Mouse (Mus musculus) CD8-positive naive resting alpha-beta T cell, adult 2 months (primary cell): ENCODE results near the gene Clca3a1.
"Not testable (repeated sequence)": the region's sequence is repeated elsewhere in the genome, so short reads cannot be mapped to it uniquely, and the experiment has no call there.

Source experiments
- DNase-seq, 2 experiments: peaks; one replicate each; pipeline ENCODE4 v3.0.0; 2022; ENCODE audit warnings: low read depth in 2 of 2, low spot score in 2 of 2

Gene Clca3a1

GRCm38 (mm10) chr3:144760592-144761309, at the start of gene Clca3a1:
Gene Clca3a1 (minus strand): TSS chr3:144760977.
- no peak for DNase-seq

GRCm38 (mm10) chr3:144808153-144808925, 47.6 kb upstream of the Clca3a1 start:
- not testable (repeated sequence) for DNase-seq

- not testable (repeated sequence) for DNase-seq
Observed at GRCm38 (mm10) chr3:144806626-144807025, 45.8 kb upstream of the Clca3a1 start.

GRCm38 (mm10) chr3:144801861-144802260, 41.1 kb upstream of the Clca3a1 start:
- no peak for DNase-seq

- DNase-seq = no peak
Observed at GRCm38 (mm10) chr3:144785181-144786148, 24.7 kb upstream of the Clca3a1 start.

- DNase-seq = no peak
Observed at GRCm38 (mm10) chr3:144765161-144765560, 4.4 kb upstream of the Clca3a1 start.

- DNase-seq = no peak
Observed at GRCm38 (mm10) chr3:144761454-144761853, 677 bp upstream of the Clca3a1 start.

- DNase-seq = no peak
Observed at GRCm38 (mm10) chr3:144759719-144760118, 1.1 kb downstream of the Clca3a1 start.

GRCm38 (mm10) chr3:144756103-144756502, 4.7 kb downstream of the Clca3a1 start:
- DNase-seq = not testable (repeated sequence)

- peak in 1 of 2 experiments; percentile 8 for DNase-seq
Observed at GRCm38 (mm10) chr3:144753120-144753519, 7.7 kb downstream of the Clca3a1 start.

- not testable (repeated sequence) for DNase-seq
Observed at GRCm38 (mm10) chr3:144749062-144749963, 11.5 kb downstream of the Clca3a1 start.

- not testable (repeated sequence) for DNase-seq
Observed at GRCm38 (mm10) chr3:144747706-144748105, 13.1 kb downstream of the Clca3a1 start.

GRCm38 (mm10) chr3:144738396-144738795, 22.4 kb downstream of the Clca3a1 start:
- not testable (repeated sequence) for DNase-seq

GRCm38 (mm10) chr3:144736831-144737230, 23.9 kb downstream of the Clca3a1 start:
- no peak for DNase-seq

- DNase-seq = peak; percentile 26 to 37
Observed at GRCm38 (mm10) chr3:144723455-144723854, 37.3 kb downstream of the Clca3a1 start.

- not testable (repeated sequence) for DNase-seq
Observed at GRCm38 (mm10) chr3:144722566-144722965, 38.2 kb downstream of the Clca3a1 start.

- no peak for DNase-seq
Observed at GRCm38 (mm10) chr3:144721860-144722256, 38.9 kb downstream of the Clca3a1 start.

- no peak for DNase-seq
Observed at GRCm38 (mm10) chr3:144721077-144721859, 39.5 kb downstream of the Clca3a1 start.
